Mouse (Mus musculus) heart, postnatal 0 days (tissue): ENCODE measurements around the gene Dot1l.

ENCODE experiments used
- CTCF ChIP-seq: IDR thresholded peaks from 2 replicates; pipeline ENCODE4 v1.5.1; 2016; ENCODE audit warnings: antibody characterized with exemption, control low read depth, low read depth
- EP300 ChIP-seq: IDR thresholded peaks from 2 replicates; pipeline ENCODE4 v1.6.1; 2016; ENCODE audit warnings: antibody characterized with exemption, low read depth

DNA sequence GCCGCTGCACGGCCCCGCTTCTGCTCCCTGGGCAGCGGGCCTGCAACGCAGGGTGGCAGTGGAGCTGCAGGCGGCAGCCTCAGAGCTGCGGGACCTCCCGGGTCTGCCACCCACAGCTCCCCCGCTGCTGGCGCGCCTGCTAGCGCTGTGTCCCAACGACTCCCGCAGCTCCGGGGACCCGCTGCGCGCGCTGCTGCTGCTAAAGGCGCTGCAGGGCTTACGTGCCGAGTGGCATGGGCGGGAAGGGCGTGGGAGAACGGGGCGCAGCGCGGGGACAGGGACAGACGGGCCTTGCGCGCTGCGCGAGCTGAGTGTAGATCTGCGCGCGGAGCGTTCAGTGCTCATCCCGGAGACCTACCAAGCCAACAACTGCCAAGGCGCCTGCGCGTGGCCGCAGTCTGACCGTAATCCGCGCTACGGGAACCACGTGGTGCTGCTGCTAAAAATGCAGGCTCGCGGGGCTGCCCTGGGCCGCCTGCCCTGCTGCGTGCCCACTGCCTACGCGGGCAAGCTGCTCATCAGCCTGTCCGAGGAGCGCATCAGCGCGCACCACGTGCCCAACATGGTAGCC is 52.1 kb downstream of the Dot1l start:
- no peak for TF ChIP-seq CTCF
- TF ChIP-seq EP300: no peak
